Mouse (Mus musculus) heart, adult 2 months (tissue): ENCODE measurements around the gene Mmp24. TPM values are rescaled to one million over a fixed set of nuclear protein-coding genes. Genes with fewer than 3 reads are reported as not detected.
A peak's percentile ranks its signal among the peaks of the same experiment; 100 is the strongest.
"Not testable (repeated sequence)": the region's sequence is repeated elsewhere in the genome, so short reads cannot be mapped to it uniquely, and the experiment has no call there.

Experiments used
- DNase-seq, 2 experiments: peaks; one replicate each; pipeline ENCODE4 v3.0.0; 2021
- H3K27ac ChIP-seq: fragments of 200-600 bp; 2 replicates; pipeline ENCODE4 v1.8.1; 2022
- H3K27me3 ChIP-seq: fragments of 200-500 bp; 2 replicates; pipeline ENCODE4 v1.6.1; 2012; ENCODE audit warnings: mild to moderate bottlenecking, low read length, inconsistent platforms, mixed read lengths; ENCODE audit not compliant: control insufficient read depth, insufficient read depth
- H3K36me3 ChIP-seq: fragments of 200-500 bp; 2 replicates; pipeline ENCODE4 v1.6.1; 2012; ENCODE audit warnings: low read length, inconsistent platforms; ENCODE audit not compliant: control insufficient read depth, insufficient read depth
- H3K4me1 ChIP-seq: fragments of 200-500 bp; 2 replicates; pipeline ENCODE4 v1.6.1; 2011; ENCODE audit warnings: low read length; ENCODE audit not compliant: control insufficient read depth, insufficient read depth
- H3K4me3 ChIP-seq: fragments of 200-600 bp; 2 replicates; pipeline ENCODE4 v1.8.1; 2022
- H3K79me2 ChIP-seq: fragments of 200-500 bp; replicated peaks from 2 replicates; pipeline ENCODE4 v1.6.1; 2012; ENCODE audit warnings: mild to moderate bottlenecking, inconsistent platforms, low read length, moderate library complexity, mixed read lengths; ENCODE audit not compliant: control insufficient read depth, insufficient read depth
- H3K9ac ChIP-seq: fragments of 200-500 bp; 2 replicates; pipeline ENCODE4 v1.6.1; 2012; ENCODE audit warnings: low read depth, mild to moderate bottlenecking, control low read depth, inconsistent platforms, low read length, mixed read lengths
- CTCF ChIP-seq: fragments of 200-600 bp; IDR thresholded peaks from 2 replicates; pipeline ENCODE4 v1.8.1; 2022; ENCODE audit warnings: antibody characterized with exemption, mild to moderate bottlenecking, moderate library complexity
- EP300 ChIP-seq: fragments of 200-500 bp; IDR thresholded peaks from 2 replicates; pipeline ENCODE4 v1.6.1; 2011; ENCODE audit warnings: low read depth, low read length, control low read depth; ENCODE audit not compliant: insufficient read depth
- POLR2A ChIP-seq: fragments of 200-500 bp; IDR thresholded peaks from 2 replicates; pipeline ENCODE4 v1.6.1; 2011; ENCODE audit warnings: mild to moderate bottlenecking, low read depth, low read length, control low read depth; ENCODE audit not compliant: insufficient read depth
- WGBS: fragments of 180-500 bp; shearing (Covaris S2); methylation state at CpG from one replicate; pipeline ENCODE4 v1.1.7; 2018; 5-methylcytosine and 5-hydroxymethylcytosine counted together
- intact Hi-C: fragments of 180-260 bp; cut with DNase I; formaldehyde crosslinking; loops from one replicate; pipeline ENCODE4 v1.15.1; 2025
- polyA plus RNA-seq: library from polyadenylated mRNA; depleted of rRNA; stranded (reverse); fragments of >200 nt; gene quantifications from 2 replicates; pipeline ENCODE4 v1.2.3, GENCODE M21; 2012
- total RNA-seq, 2 experiments: library from RNA; stranded (reverse); gene quantifications; 2 replicates each; pipeline ENCODE4 v1.2.3; 2021

Gene Mmp24
- total and polyA plus RNA-seq, 3 experiments, result not detected

GRCm38 (mm10) chr2:155735080-155735479 lies 40.1 kb upstream of the Mmp24 start:
- Histone ChIP-seq H3K4me3 (no peak overlapping the region), H3K27me3 (no peaks in the 10 kb centered on the region), H3K4me1 (no peaks in the 10 kb centered on the region), H3K9ac (no peak overlapping the region), H3K79me2 (no peaks in the 10 kb centered on the region), H3K27ac (no peak overlapping the region), H3K36me3 (no peaks in the 10 kb centered on the region)
- intact Hi-C loops, result no loop called here
- 48% methylated on average over 5 of the region's 5 CpGs for WGBS
- DNase-seq, result peak in 1 of 2 experiments; percentile 16
- no peak for TF ChIP-seq CTCF
- TF ChIP-seq EP300, result no peak
- TF ChIP-seq POLR2A, result no peak

GRCm38 (mm10) chr2:155735766-155736165 lies 39.4 kb upstream of the Mmp24 start, which contains the start of gene Gm17581:
Gene Gm17581, minus strand, starts transcription at chr2:155735866.
- not testable (repeated sequence) for H3K9ac ChIP-seq, DNase-seq

GRCm38 (mm10) chr2:155736936-155737335 lies 38.2 kb upstream of the Mmp24 start:
- intact Hi-C loops, result no loop called here
- Histone ChIP-seq H3K27ac (no peak overlapping the region), H3K79me2 (no peaks in the 10 kb centered on the region), H3K27me3 (no peaks in the 10 kb centered on the region), H3K36me3 (no peaks in the 10 kb centered on the region), H3K4me1 (no peaks in the 10 kb centered on the region), H3K9ac (no peak overlapping the region), H3K4me3 (no peak overlapping the region)
- no peak for DNase-seq
- WGBS, result 36% methylated on average over 6 of the region's 6 CpGs
- no peak for TF ChIP-seq POLR2A
- no peak for TF ChIP-seq EP300
- no peak for TF ChIP-seq CTCF

More at GRCm38 (mm10) chr2:155735766-155736165, 39.4 kb upstream of the Mmp24 start, which contains the start of gene Gm17581:
- H3K4me1 ChIP-seq, H3K4me3 ChIP-seq, H3K79me2 ChIP-seq, H3K36me3 ChIP-seq, H3K27me3 ChIP-seq, H3K27ac ChIP-seq, intact Hi-C loops: not testable (repeated sequence)
- 85% methylated on average over 5 of the region's 5 CpGs for WGBS

- Histone ChIP-seq H3K4me1 (peaks cover 3% of the 10 kb centered on the region), H3K79me2 (no peaks in the 10 kb centered on the region), H3K27ac (no peak overlapping the region), H3K27me3 (no peaks in the 10 kb centered on the region), H3K36me3 (no peaks in the 10 kb centered on the region), H3K4me3 (no peak overlapping the region), H3K9ac (no peak overlapping the region)
- TF ChIP-seq POLR2A (no peak), CTCF (no peak), EP300 (no peak)
- intact Hi-C loops, result no loop called here
- DNase-seq, result no peak
- 68% methylated on average over 9 of the region's 9 CpGs for WGBS
These were observed 37.3 kb upstream of the Mmp24 start for GRCm38 (mm10) chr2:155737803-155738202.

- no peak overlapping the region for H3K4me3 ChIP-seq
- no peaks in the 10 kb centered on the region for H3K36me3 ChIP-seq
- H3K4me1 ChIP-seq, result peaks cover 3% of the 10 kb centered on the region
- H3K79me2 ChIP-seq, result no peaks in the 10 kb centered on the region
- DNase-seq, result peak in 1 of 2 experiments; percentile 39
- TF ChIP-seq CTCF (no peak), EP300 (no peak), POLR2A (no peak)
- H3K27ac ChIP-seq, result no peak overlapping the region
- no peaks in the 10 kb centered on the region for H3K27me3 ChIP-seq
- intact Hi-C loops, result no loop called here
- 18% methylated on average over 11 of the region's 11 CpGs for WGBS
- H3K9ac ChIP-seq, result no peak overlapping the region
These were observed 32.9 kb upstream of the Mmp24 start for GRCm38 (mm10) chr2:155742211-155742610.

GRCm38 (mm10) chr2:155742931-155743337 lies 32.2 kb upstream of the Mmp24 start:
- peak in 1 of 2 experiments; percentile 44 for DNase-seq
- no peak overlapping the region for H3K4me3 ChIP-seq
- H3K79me2 ChIP-seq, result no peaks in the 10 kb centered on the region
- H3K36me3 ChIP-seq, result no peaks in the 10 kb centered on the region
- intact Hi-C loops, result no loop called here
- WGBS, result 8% methylated on average over 12 of the region's 12 CpGs
- TF ChIP-seq CTCF (no peak), POLR2A (no peak), EP300 (no peak)
- H3K27ac ChIP-seq, result no peak overlapping the region
- H3K27me3 ChIP-seq, result no peaks in the 10 kb centered on the region
- peaks cover 3% of the 10 kb centered on the region for H3K4me1 ChIP-seq
- H3K9ac ChIP-seq, result no peak overlapping the region

GRCm38 (mm10) chr2:155743351-155743750 lies 31.8 kb upstream of the Mmp24 start:
- intact Hi-C loops, result no loop called here
- WGBS, result 57% methylated on average over 9 of the region's 9 CpGs
- Histone ChIP-seq H3K4me3 (no peak overlapping the region), H3K4me1 (peaks cover 3% of the 10 kb centered on the region), H3K27me3 (no peaks in the 10 kb centered on the region), H3K36me3 (no peaks in the 10 kb centered on the region), H3K9ac (no peak overlapping the region), H3K79me2 (no peaks in the 10 kb centered on the region), H3K27ac (no peak overlapping the region)
- DNase-seq, result no peak
- no peak for TF ChIP-seq CTCF
